Mouse (Mus musculus) gastrocnemius, postnatal 36 days (tissue): ENCODE results near the gene Asb3. TPM values are rescaled to one million over a fixed set of nuclear protein-coding genes. Genes with fewer than 3 reads are reported as not detected.

Experiments used
- DNase-seq, 2 experiments: peaks; one replicate each; pipeline ENCODE4 v3.0.0; 2022
- intact Hi-C: fragments of 180-260 bp; cut with DNase I; formaldehyde crosslinking; loops from one replicate; pipeline ENCODE4 v1.15.1; 2025
- long read RNA-seq, 2 experiments: library from polyadenylated mRNA; stranded (forward); transcript quantifications; one replicate each; pipeline ENCODE4 v2.0.0; 2021
- total RNA-seq, 2 experiments: library from RNA; stranded (reverse); gene quantifications; 2 replicates each; pipeline ENCODE4 v1.2.3; 2021

The Asb3 gene
- 1 to 10 TPM; 5.5 to 6.7 TPM for total RNA-seq
- long read RNA-seq, experiment 1, partial matches to known transcripts = 0 of 11 reads
- long read RNA-seq, experiment 1, other reads (novel, unspliced or antisense) = 6 of 11 reads
- long read RNA-seq, experiment 2, transcript Asb3-201 (10 exons, 3,228 nt) = major isoform, 7 of 13 reads
- long read RNA-seq, experiment 2, partial matches to known transcripts = 0 of 13 reads
- long read RNA-seq, experiment 2, other reads (novel, unspliced or antisense) = 6 of 13 reads

- DNase-seq = peak; percentile 22
- intact Hi-C loops = no loop called here
Observed at GRCm38 (mm10) chr11:30885171-30885871, at the start of gene Asb3, which contains the start of gene Gpr75. Asb3 (plus strand) TSS chr11:30885416. Gpr75 (plus strand) TSS chr11:30885358.

DNA sequence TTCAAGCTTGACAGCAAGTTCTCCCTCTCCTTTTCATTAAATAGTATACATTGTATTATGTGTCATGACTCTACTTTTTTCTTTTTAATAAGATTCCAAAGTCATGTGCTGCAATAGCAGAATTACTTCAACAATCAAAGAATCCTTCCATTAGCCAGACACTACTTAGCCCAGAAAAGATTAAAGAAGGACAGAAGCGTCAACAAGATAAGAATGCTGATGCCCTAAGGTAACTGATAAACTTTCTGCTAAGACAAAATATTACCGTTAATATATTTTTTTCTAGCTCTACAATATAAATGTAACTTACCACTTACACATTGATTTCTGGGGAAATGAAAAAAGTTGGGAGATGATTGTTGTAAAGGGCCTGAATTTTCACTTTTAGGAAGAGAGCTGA, 46.4 kb upstream of the Asb3 start:
- intact Hi-C loops = no loop called here
- DNase-seq = no peak

GRCm38 (mm10) chr11:30844355-30844754, 40.9 kb upstream of the Asb3 start:
- intact Hi-C loops = no loop called here
- no peak for DNase-seq

DNA sequence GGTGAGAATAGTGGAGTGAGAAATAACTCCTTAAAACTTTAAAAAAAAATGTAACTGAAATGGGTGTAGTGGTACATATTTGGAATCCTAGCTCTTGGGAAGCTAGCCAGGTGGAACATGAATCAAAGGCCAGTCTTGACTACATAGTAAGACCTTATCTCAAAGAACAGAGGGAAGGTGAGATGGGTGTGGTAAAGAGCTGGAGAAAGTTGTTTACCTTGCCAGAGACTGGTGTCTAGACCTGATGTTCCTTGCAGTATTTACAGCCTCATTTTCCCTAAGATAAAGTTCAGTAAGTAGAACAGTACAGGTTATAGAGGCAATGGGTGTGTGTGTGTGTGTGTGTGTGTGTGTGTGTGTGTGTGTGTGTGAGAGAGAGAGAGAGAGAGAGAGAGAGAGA, 12.8 kb upstream of the Asb3 start:
- DNase-seq = no peak
- intact Hi-C loops = no loop called here

DNA sequence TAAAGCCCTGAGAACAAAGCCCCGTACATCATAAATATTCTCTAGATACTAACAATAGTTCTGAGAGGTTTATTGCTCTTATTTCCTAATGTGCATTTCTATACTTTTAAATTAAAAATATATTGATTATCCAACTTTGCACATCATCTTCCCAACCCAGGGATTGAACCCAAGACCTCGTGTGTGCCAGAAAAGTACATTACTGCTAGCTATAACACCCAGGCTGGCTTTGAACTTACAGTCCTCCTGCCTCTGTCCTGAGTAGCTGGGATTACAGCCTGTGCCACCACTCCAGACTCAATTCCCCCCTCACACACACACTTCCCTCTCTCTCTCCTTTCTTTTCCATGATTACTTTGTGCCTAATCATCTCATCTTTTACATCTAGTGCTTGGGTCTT, 2.9 kb downstream of the Asb3 start:
- no peak for DNase-seq
- intact Hi-C loops = no loop called here

- DNase-seq = no peak
- intact Hi-C loops = no loop called here
Observed at GRCm38 (mm10) chr11:30896201-30896600, 11.0 kb downstream of the Asb3 start.

DNA sequence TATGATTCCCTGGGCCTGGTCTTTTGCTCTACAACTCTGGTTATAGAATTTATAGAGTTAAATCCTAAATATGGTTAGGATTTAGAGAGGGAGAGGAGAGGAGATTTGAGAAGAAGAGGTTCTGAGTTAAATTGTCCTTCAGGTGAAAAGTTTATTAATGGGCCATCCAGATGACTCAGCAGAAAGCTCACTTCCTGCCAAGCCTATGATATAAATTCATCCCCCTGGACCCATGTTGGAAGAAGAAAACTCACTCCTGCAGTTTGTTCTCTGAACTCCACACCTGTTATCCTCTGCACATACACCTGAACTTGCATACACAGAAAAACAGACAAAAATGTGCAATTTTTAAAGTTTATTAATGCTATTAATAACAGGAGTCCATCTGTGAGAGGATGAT, 14.1 kb downstream of the Asb3 start:
- intact Hi-C loops = no loop called here
- DNase-seq = no peak

DNA sequence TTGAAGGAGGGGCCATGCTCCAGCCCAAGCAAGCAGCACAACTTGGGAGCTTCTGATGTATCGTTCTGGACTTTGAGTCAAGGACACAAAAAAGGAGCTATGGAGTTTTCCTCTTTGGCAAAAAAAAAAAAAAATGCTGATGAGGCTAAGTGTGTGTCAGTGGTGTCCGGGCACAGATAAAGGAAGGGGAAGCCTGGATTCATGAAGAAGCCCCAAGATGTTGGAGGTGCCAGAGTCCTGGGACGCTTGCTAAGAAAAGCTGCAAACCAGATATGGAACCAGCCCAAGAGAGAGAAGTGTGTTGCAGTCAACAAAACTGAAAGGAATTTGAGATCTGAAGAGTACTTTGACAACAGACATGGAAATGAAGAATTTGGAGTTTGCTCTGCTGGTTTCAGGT, 27.1 kb downstream of the Asb3 start:
- intact Hi-C loops = no loop called here
- no peak for DNase-seq

- intact Hi-C loops = no loop called here
Observed at GRCm38 (mm10) chr11:30920641-30921040, 35.4 kb downstream of the Asb3 start.

DNA sequence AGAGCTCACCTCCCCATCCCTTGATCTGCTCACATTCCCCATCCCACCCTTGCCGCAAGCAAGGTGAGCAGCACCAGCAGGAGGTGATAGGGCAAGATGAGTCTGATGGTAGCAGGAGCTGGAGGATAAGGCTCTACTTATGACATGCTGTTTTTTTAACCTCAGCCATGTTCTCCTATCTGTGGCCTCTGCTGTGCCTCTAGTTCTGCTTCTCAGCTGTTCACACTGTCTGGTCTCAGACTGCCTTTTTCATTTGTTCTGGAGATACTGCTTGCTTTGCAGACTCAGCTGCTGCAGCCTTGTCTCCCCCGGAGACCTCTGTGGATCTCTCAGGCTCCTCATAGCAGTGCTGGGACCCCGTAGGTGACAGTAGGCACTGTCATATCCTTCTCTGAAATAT, 38.1 kb downstream of the Asb3 start:
- no peak for DNase-seq
- intact Hi-C loops = no loop called here

More at GRCm38 (mm10) chr11:30920641-30921040, 35.4 kb downstream of the Asb3 start:
- DNase-seq = no peak

GRCm38 (mm10) chr11:30928079-30928478, 42.9 kb downstream of the Asb3 start:
- DNase-seq = no peak
- intact Hi-C loops = no loop called here

DNA sequence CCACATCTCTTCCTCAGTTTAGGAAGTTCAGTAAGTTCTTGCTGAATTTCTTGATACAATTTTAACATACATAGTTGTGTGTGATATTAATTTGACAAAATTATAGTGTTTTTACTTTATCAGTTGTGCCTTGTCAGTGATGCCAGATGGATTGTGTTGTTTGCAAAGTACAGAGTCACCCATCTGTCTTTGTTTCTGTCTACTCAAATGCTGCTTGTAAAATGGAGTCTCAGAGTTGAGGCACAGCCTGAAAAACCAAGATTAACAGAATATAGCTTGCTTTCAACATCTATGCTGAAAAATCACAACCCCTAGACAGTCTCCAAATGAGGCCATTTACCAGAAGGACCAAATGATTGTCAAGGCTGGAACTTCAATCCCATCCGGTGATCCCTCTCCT, 43.3 kb downstream of the Asb3 start:
- no peak for DNase-seq
- intact Hi-C loops = no loop called here

- intact Hi-C loops = loop anchor here (10.0 kb wide), 1 partner anchor 89 kb away; no protein-coding TSS in a partner anchor
- DNase-seq = no peak
Observed at GRCm38 (mm10) chr11:30943522-30943921, 58.3 kb downstream of the Asb3 start.

DNA sequence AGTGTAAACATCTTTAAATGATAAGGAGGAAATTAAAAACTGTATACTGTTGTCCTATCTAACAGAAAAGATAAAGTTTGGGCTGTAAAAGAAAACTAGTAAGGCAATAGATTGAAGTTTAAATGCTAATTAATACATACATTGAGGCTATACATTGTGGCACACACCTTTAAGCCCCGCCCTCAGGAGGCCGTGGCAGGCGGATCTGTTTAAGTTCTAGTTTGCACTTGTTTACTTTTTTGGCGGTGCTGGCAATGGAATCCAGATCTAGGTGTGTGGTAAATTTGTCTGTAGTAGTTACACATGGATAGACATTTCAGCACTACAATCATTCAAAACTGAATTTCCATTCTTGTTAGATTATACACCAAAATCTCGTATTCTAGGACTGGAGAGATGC, 67.6 kb downstream of the Asb3 start:
- DNase-seq = no peak

GRCm38 (mm10) chr11:30953469-30954154, 68.4 kb downstream of the Asb3 start:
- intact Hi-C loops = no loop called here

More for the DNA sequence above, 67.6 kb downstream of the Asb3 start:
- intact Hi-C loops = no loop called here

DNA sequence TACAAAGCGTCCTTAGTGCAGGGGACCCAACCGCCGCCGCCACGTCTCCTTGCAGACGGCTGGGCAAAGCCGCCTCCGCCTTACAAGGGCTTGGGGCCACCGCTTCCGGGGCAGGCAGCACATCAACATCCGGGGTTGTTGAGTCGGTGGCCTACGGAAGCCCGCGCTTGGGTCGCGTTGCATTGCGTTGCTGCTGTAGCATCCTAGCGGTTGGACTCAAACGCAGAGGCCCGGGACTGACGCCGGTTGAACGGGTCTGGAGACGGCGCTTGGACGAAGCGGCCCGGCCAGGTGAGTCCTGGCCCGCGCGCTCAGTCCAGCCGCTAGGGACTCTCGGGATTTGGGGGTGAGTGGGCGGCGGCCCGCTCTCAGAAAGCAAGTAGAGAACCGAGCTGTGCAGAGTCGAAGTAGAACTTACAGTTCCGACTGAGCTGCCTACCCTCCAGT, 69.1 kb downstream of the Asb3 start, which contains the start of gene Erlec1:
Erlec1 (minus strand) TSS at position 57 of the 447 bp plus-strand sequence.
- intact Hi-C loops = no loop called here

More at GRCm38 (mm10) chr11:30953469-30954154, 68.4 kb downstream of the Asb3 start:
- peak; percentile 8 to 31 for DNase-seq

DNA sequence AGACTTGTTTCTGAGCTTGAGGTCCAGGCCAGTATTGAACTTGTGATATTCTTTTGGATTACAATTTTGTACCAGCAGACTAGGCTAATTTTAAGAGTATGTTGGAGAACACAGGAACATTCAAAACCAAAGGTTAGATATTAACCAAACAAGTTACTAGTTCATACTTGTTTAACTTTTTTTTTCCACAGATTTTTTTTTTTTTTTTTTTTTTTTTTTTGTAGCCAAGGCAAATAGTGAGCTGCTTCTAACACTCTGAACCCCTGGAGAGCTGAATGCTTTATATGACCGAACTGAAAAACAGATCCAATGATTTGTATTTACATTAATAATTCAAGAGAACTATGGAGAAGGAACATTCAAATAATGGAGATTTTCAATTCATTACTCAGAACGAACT, 100.0 kb downstream of the Asb3 start:
- DNase-seq = no peak
- intact Hi-C loops = no loop called here

More for the DNA sequence above, 69.1 kb downstream of the Asb3 start, which contains the start of gene Erlec1:
- peak; percentile 78 to 81 for DNase-seq

DNA sequence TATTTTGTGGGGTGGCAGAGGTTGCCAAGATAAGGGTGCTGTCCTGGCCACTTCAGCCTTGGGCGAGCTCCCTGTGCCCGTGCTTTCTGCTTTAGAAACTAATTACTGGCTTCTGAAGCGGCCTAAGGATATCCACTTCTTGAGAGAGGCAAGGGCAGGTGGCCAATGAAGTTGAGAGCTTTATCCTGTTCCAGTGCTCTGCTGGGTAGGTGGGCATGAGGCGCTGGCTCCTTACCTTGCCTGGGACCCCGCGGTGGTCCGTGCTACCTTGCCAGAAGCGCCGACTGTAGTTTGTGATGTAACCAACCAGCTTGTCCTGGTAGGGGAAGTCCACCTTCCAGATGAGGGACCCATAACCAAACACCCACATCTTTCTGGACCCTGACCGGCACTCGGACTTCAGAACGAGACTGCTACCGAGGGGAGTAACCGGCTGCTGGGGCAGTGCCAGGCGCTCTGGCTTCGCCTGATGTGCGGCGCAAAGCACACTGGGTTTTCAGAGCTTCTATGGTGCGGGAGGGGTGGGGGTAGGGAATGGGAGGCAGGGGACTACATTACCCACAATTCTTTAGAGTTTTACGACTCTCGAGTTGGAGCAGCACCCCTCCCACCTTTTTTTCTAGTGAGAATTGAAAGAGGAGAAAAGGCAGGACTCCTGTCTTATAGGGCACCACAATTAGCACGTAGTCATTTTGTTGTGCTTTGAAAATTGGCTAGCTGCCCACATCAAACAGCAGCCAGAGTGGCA, 100.8 kb downstream of the Asb3 start, which contains the start of gene Chac2:
Chac2 (minus strand) TSS at position 474 of the 748 bp plus-strand sequence.
- intact Hi-C loops = no loop called here
- peak; percentile 75 to 82 for DNase-seq

GRCm38 (mm10) chr11:30986625-30987017, 101.4 kb downstream of the Asb3 start:
- no peak for DNase-seq
- intact Hi-C loops = no loop called here

DNA sequence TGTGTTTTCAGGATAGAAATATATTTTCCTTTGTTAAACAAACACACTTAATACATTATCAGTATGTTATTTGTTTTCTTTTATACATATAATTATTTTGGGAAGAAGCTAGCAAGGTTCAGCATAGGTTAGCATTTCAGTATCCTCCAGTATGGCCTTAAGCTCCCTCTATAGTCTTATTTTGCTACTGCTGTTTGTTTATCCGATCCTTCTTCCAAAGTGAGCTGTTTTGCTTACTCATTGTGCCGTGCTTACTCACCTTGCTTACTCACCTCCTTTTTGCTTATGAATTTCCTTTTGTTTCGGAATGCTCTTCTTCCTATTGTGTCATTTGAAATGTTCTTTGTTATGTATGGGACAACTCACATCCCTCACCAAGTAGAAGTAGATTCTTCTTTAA, 111.5 kb downstream of the Asb3 start:
- intact Hi-C loops = no loop called here
- no peak for DNase-seq
